In genomic region chr1:129779506-129779905, GRCm38 (mm10) we compare ENCODE assay signal across 26 mouse cellular contexts.
A peak's percentile ranks its signal among the peaks of the same experiment; 100 is the strongest.
DNase-seq lines count a peak whose midpoint lies in the region; ATAC-seq and TF ChIP-seq lines count a peak whose summit lies in the region.
"Had no signal": no experiment of that assay in that cellular context is flagged by ENCODE, and none has a peak within 500 bp of the region (broad histone marks: within the 10 kb centered on the region; RNA-seq: fewer than 3 reads in every experiment).

No protein-coding gene starts in this region.

- no peak overlapping the region for H3K27ac ChIP-seq in embryonic facial prominence, embryonic 14.5 days (replicated peaks; ENCODE audit: low read depth, low read length)
- H3K27ac ChIP-seq in embryonic facial prominence, embryonic 10.5 days (replicated peaks), result no peak overlapping the region
- H3K27ac ChIP-seq in MEL (ENCODE audit: control insufficient read depth, low read depth, low read length), result no peak overlapping the region
- H3K27ac ChIP-seq: embryonic facial prominence, embryonic 13.5 days; gastrocnemius, adult 2 months; heart, embryonic 15.5 days; hindbrain, embryonic 10.5 days; hindbrain, embryonic 13.5 days had no signal

- TF ChIP-seq RAD21 in MEL (IDR thresholded peaks at IDR 0.05; ENCODE audit: low read depth, low read length), result no peak

- H3K27me3 ChIP-seq in embryonic facial prominence, embryonic 14.5 days (replicated peaks; ENCODE audit: control insufficient read depth, insufficient read depth, low read length), result no peaks in the 10 kb centered on the region
- H3K27me3 ChIP-seq in embryonic facial prominence, embryonic 10.5 days (replicated peaks; ENCODE audit: low read depth, poor library complexity, severe bottlenecking), result no peaks in the 10 kb centered on the region
- H3K27me3 ChIP-seq in MEL (ENCODE audit: control insufficient read depth in 1 of 2, insufficient read depth in 2 of 2, low read length in 2 of 2), result no peaks in the 10 kb centered on the region
- H3K27me3 ChIP-seq: embryonic facial prominence, embryonic 13.5 days; heart, embryonic 12.5 days; heart, embryonic 15.5 days; hindbrain, embryonic 13.5 days had no signal

- TF ChIP-seq EP300 in MEL (IDR thresholded peaks at IDR 0.05; ENCODE audit: low read depth in 1 of 2, low read length in 2 of 2), result no peak

- no peaks in the 10 kb centered on the region for H3K36me3 ChIP-seq in embryonic facial prominence, embryonic 14.5 days (ENCODE audit: control insufficient read depth, insufficient read depth, low read length)
- H3K36me3 ChIP-seq in embryonic facial prominence, embryonic 10.5 days (replicated peaks), result no peaks in the 10 kb centered on the region
- H3K36me3 ChIP-seq in MEL (ENCODE audit: control insufficient read depth in 1 of 2, insufficient read depth in 2 of 2, low read length in 2 of 2), result peaks cover 0 to 16% of the 10 kb centered on the region in 2 experiments; a peak in 2 of 4 replicates
- H3K36me3 ChIP-seq: embryonic facial prominence, embryonic 13.5 days; heart, embryonic 12.5 days; heart, embryonic 15.5 days; hindbrain, embryonic 10.5 days; hindbrain, embryonic 13.5 days had no signal

- H3K4me1 ChIP-seq in embryonic facial prominence, embryonic 14.5 days (ENCODE audit: control insufficient read depth, insufficient read depth, low read length), result no peaks in the 10 kb centered on the region
- H3K4me1 ChIP-seq in embryonic facial prominence, embryonic 10.5 days, result no peaks in the 10 kb centered on the region
- peaks cover 3 to 5% of the 10 kb centered on the region in 2 experiments; a peak in 3 of 4 replicates for H3K4me1 ChIP-seq in MEL (ENCODE audit: control insufficient read depth in 1 of 2, insufficient read depth in 2 of 2, low read length in 2 of 2)
- H3K4me1 ChIP-seq: embryonic facial prominence, embryonic 13.5 days; hindbrain, embryonic 10.5 days; hindbrain, embryonic 13.5 days had no signal

- H3K4me3 ChIP-seq in embryonic facial prominence, embryonic 14.5 days (ENCODE audit: low read depth, low read length), result no peak overlapping the region
- H3K4me3 ChIP-seq in embryonic facial prominence, embryonic 10.5 days, result no peak overlapping the region
- no peak overlapping the region for H3K4me3 ChIP-seq in MEL (ENCODE audit: control insufficient read depth in 1 of 2, insufficient read depth in 1 of 2, low read depth in 2 of 2, low read length in 2 of 2)
- H3K4me3 ChIP-seq: embryonic facial prominence, embryonic 13.5 days; gastrocnemius, adult 2 months; heart, embryonic 12.5 days; heart, embryonic 15.5 days; hindbrain, embryonic 10.5 days; hindbrain, embryonic 13.5 days had no signal

- no peak for ATAC-seq in embryonic facial prominence, embryonic 14.5 days (ENCODE audit: low read depth)
- ATAC-seq: forebrain, embryonic 14.5 days; forebrain, postnatal 0 days; hindbrain, embryonic 16.5 days; Patski had no signal

- DNase-seq in embryonic facial prominence, embryonic 14.5 days (ENCODE audit: low spot score), result peak; percentile 27
- DNase-seq in embryonic facial prominence, embryonic 10.5 days (ENCODE audit: low spot score), result no peak
- DNase-seq in MEL (ENCODE audit: low read depth, low spot score), result no peak
- peak; percentile 2 for DNase-seq in retina, embryonic 14.5 days (ENCODE audit: low spot score)
- DNase-seq in neural tube, embryonic 10.5 days (ENCODE audit: extremely low spot score, low spot score), result no peak
- DNase-seq in layer of hippocampus, postnatal 25 days (ENCODE audit: extremely low spot score in 1 of 2, low spot score in 1 of 2), result no peak
- DNase-seq: adrenal gland, postnatal 10 days; adrenal gland, postnatal 36 days; cerebellum, adult 11 months; cerebellum, adult 2 months; cerebellum, adult 9-11 months; cerebellum, postnatal 25 days; forebrain, postnatal 0 days; gastrocnemius, adult 2 months; gastrocnemius, postnatal 14 days; heart, adult 11 months; heart, postnatal 10 days; heart, postnatal 36 days had no signal

- H3K79me2 ChIP-seq in MEL (ENCODE audit: control insufficient read depth, insufficient read depth, low read length, poor library complexity), result no peaks in the 10 kb centered on the region

- no peak for TF ChIP-seq CTCF in MEL (IDR thresholded peaks at IDR 0.05 in 2 of 3, conservative IDR thresholded peaks at IDR 0.05 in 1 of 3; ENCODE audit: control insufficient read depth in 1 of 3, insufficient read depth in 1 of 3, low read depth in 2 of 3, low read length in 3 of 3, poor library complexity in 1 of 3, severe bottlenecking in 1 of 3)

- 59% methylated on average over 4 of the region's 4 CpGs for WGBS in embryonic facial prominence, embryonic 14.5 days
- 76% methylated on average over 4 of the region's 4 CpGs for WGBS in embryonic facial prominence, embryonic 10.5 days

- H3K9ac ChIP-seq in embryonic facial prominence, embryonic 14.5 days (ENCODE audit: low read depth, low read length), result no peak overlapping the region
- H3K9ac ChIP-seq in MEL (ENCODE audit: control insufficient read depth, low read depth, low read length, poor library complexity, severe bottlenecking), result no peak overlapping the region
- H3K9ac ChIP-seq: embryonic facial prominence, embryonic 13.5 days; forebrain, postnatal 0 days; heart, embryonic 12.5 days; heart, embryonic 15.5 days; hindbrain, embryonic 13.5 days had no signal

- no peaks in the 10 kb centered on the region for H3K9me3 ChIP-seq in embryonic facial prominence, embryonic 14.5 days (ENCODE audit: control insufficient read depth, low read length)
- no peaks in the 10 kb centered on the region for H3K9me3 ChIP-seq in embryonic facial prominence, embryonic 10.5 days
- no peaks in the 10 kb centered on the region for H3K9me3 ChIP-seq in MEL (replicated peaks; ENCODE audit: insufficient read depth, low read length)
- H3K9me3 ChIP-seq: embryonic facial prominence, embryonic 13.5 days; heart, embryonic 12.5 days; heart, embryonic 15.5 days; hindbrain, embryonic 10.5 days; hindbrain, embryonic 13.5 days had no signal

- H3K4me2 ChIP-seq in embryonic facial prominence, embryonic 14.5 days (ENCODE audit: low read depth, low read length), result no peak overlapping the region
- H3K4me2 ChIP-seq: embryonic facial prominence, embryonic 13.5 days; heart, embryonic 12.5 days; heart, embryonic 15.5 days; hindbrain, embryonic 13.5 days had no signal

- TF ChIP-seq POLR2A in MEL (IDR thresholded peaks at IDR 0.05; ENCODE audit: control insufficient read depth in 1 of 2, insufficient read depth in 1 of 2, low read depth in 1 of 2, low read length in 2 of 2, poor library complexity in 1 of 2), result no peak

TF ChIP-seq in MEL, 35 proteins besides CTCF, POLR2A, EP300 and RAD21:
- TF ChIP-seq RCOR1 (IDR thresholded peaks at IDR 0.05; ENCODE audit: low read depth, low read length), result peak; percentile 23; the same call in 1 of the 2 replicates
- no peak for TF ChIP-seq POLR2AphosphoS5 (IDR thresholded peaks at IDR 0.05; ENCODE audit: borderline replicate concordance, low read depth, low read length)

Comparison
In these comparisons a context has a peak if more than half of its experiments do, and no peak if none do; other contexts are left out.
1. DNase-seq: peak in embryonic facial prominence, embryonic 14.5 days (single experiment) and retina, embryonic 14.5 days (single experiment); none in embryonic facial prominence, embryonic 10.5 days (single experiment), MEL (single experiment), neural tube, embryonic 10.5 days (single experiment) and layer of hippocampus, postnatal 25 days (0 of 2).